Mouse (Mus musculus): ENCODE measurements around the gene Wwp2. TPM values are rescaled to one million over a fixed set of nuclear protein-coding genes. Genes with fewer than 3 reads are reported as not detected.
A peak's percentile ranks its signal among the peaks of the same experiment; 100 is the strongest.

The Wwp2 gene
- polyA plus RNA-seq, 1 experiment from 2014 or later = 41.2 TPM

DNA sequence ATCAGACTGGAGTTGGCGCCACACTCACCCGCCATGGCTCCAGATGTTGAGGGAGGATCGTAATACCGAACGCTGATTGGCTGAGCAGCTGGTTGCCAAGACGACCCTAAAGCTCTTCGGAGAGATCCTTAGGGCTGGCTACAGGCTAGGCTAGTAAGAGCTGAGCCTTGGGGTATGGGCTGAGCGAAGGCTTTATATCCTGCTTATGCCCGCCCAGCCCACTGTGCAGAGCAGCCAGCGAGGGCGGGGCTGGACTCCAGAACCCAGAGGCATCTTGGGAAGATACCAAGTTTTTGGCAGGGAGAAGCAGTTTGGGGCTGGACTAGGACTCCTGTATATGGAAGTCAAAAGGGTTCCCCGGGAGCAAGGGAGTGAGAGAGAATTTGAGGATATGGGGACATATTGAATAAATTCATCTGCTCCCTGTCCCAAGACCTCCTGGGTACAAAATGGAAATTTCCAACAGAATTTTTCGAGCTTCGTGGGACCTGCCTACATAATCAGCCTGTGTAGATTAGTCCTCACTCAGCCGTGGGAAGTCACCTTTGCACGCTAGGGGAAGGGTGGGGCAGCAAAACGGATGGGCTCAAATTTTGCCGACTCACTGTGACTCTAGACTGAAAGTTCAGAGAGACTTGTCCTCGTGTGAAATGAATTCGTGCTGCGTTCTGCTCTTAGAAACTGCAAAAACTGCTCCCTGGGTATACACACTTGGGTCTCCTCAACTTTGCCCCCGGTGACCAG, 33.0 kb upstream of the Wwp2 start, which contains the start of gene Nqo1:
Gene Nqo1 (minus strand): TSS at position 169 of the 744 bp plus-strand sequence.
- peak within 1 kb of the TSS; percentile 57 for H3K4me2 ChIP-seq
- peak within 1 kb of the TSS; percentile 29 for H3K4me3 ChIP-seq
- no peaks in the 10 kb centered on the region for H3K27me3 ChIP-seq
- H3K9me3 ChIP-seq = no peaks in the 10 kb centered on the region
- H3K4me1 ChIP-seq (replicated peaks) = peaks cover 14% of the 10 kb centered on the region
- H3K27ac ChIP-seq (replicated peaks) = 0 out of 2 replicates have a peak within 1 kb of the TSS, but pooled peaks have one; percentile 34
- H3K36me3 ChIP-seq = peaks cover 16% of the 10 kb centered on the region
- ATAC-seq (ENCODE audit: low read depth) = peak; percentile 98
- 16% methylated on average over 22 of the region's 22 CpGs for WGBS
- peak within 1 kb of the TSS; percentile 43; the same call in 1 of the 2 replicates for H3K9ac ChIP-seq

DNA sequence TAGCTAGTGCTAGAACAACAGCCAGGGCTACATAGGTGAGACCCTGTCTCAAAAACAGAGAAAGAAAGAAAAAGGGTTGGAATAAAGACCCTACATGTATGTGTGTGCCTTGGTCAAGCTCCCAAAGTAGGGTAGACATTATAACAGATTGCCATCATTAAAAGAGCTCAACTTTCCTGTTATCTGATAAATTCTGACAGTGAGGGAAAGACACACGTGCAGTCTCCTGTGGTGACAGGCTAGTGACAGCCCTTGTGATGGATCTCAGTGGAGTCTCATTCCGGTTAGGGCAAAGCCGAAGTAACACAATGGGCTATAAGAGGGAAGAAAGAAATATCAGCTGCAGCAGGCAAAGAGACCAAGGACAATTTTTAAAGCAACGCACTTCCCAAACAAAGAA, 32.1 kb upstream of the Wwp2 start:
- Histone ChIP-seq H3K9ac (no peak overlapping the region), H3K4me1 (replicated peaks) (peaks cover 14% of the 10 kb centered on the region), H3K27ac (replicated peaks) (no peak overlapping the region), H3K4me3 (no peak overlapping the region), H3K36me3 (peaks cover 20% of the 10 kb centered on the region), H3K27me3 (no peaks in the 10 kb centered on the region), H3K9me3 (no peaks in the 10 kb centered on the region), H3K4me2 (no peak overlapping the region)
- ATAC-seq (ENCODE audit: low read depth) = no peak
- 74% methylated on average over 4 of the region's 4 CpGs for WGBS

DNA sequence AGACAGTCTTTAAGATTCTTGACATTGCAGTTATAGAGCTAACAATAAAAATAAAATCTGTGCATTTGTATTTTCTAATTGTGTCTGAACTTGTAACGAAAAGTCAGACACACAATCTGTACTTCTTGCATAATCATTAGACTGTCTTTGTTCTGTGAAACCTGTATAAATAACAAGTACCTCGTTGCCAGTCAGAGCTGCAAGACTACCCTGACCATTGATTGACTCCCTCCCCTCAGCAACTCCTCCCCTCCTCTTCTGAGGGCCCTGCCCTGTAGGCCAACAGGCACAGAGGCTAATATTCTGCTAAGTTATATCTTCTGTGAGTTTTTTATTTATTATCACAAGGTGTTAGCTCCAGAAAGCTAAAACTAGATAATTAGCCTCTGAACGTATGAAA, 30.2 kb upstream of the Wwp2 start:
- Histone ChIP-seq H3K27ac (replicated peaks) (no peak overlapping the region), H3K36me3 (peaks cover 38% of the 10 kb centered on the region), H3K9ac (no peak overlapping the region), H3K4me1 (replicated peaks) (peaks cover 14% of the 10 kb centered on the region), H3K4me3 (no peak overlapping the region), H3K27me3 (no peaks in the 10 kb centered on the region), H3K4me2 (no peak overlapping the region), H3K9me3 (no peaks in the 10 kb centered on the region)
- no peak for ATAC-seq (ENCODE audit: low read depth)
- WGBS = 73% methylated on average over 3 of the region's 3 CpGs

DNA sequence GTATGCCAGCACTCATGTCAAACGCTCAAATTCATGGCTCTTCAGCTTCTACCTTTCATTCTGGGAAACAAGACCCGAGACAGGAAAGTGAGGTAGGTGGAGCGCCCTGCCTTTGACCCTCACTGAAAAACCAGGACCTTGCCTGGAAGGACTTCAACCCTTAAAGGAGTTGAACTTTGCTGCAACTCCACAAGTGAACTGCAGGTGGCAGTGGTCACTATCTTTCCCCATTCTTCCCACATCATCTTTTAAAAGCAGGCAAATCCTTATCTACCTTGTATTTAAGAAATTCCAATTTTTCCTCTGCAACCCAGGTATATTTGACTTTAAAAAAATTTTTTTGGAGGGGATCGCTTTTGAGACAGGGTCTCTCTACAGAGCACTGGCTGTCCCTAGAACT, 24.8 kb upstream of the Wwp2 start:
- Histone ChIP-seq H3K4me3 (no peak overlapping the region), H3K27me3 (no peaks in the 10 kb centered on the region), H3K36me3 (peaks cover 91% of the 10 kb centered on the region), H3K27ac (replicated peaks) (no peak overlapping the region), H3K4me2 (no peak overlapping the region), H3K9me3 (no peaks in the 10 kb centered on the region), H3K4me1 (replicated peaks) (no peaks in the 10 kb centered on the region), H3K9ac (no peak overlapping the region)
- ATAC-seq (ENCODE audit: low read depth) = no peak
- 77% methylated on average over 4 of the region's 4 CpGs for WGBS

DNA sequence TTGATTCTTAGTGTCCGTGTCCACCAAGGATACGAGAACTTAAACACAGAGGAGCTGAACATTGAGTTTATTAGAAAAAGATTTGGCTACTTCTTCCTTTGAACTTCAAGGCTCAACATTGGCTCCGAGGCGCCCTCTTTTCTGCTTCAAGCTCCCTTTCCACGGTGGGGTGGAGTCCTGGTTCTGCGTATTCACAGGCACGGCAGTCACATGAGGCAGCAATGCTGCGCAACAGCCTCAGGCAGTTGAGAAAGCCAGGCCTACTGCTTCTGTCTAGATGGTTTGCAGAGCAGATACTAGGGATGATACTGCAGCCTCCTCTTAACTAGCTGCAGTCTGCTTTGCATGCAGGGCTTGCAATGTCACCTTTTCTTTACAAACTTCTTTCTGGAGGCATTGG, 23.6 kb upstream of the Wwp2 start:
- 93% methylated on average over 8 of the region's 8 CpGs for WGBS
- H3K4me2 ChIP-seq = no peak overlapping the region
- no peak for ATAC-seq (ENCODE audit: low read depth)
- no peaks in the 10 kb centered on the region for H3K9me3 ChIP-seq
- no peak overlapping the region for H3K4me3 ChIP-seq
- peaks cover 93% of the 10 kb centered on the region for H3K36me3 ChIP-seq
- no peak overlapping the region for H3K9ac ChIP-seq
- H3K27ac ChIP-seq (replicated peaks) = no peak overlapping the region
- H3K4me1 ChIP-seq (replicated peaks) = no peaks in the 10 kb centered on the region
- no peaks in the 10 kb centered on the region for H3K27me3 ChIP-seq

DNA sequence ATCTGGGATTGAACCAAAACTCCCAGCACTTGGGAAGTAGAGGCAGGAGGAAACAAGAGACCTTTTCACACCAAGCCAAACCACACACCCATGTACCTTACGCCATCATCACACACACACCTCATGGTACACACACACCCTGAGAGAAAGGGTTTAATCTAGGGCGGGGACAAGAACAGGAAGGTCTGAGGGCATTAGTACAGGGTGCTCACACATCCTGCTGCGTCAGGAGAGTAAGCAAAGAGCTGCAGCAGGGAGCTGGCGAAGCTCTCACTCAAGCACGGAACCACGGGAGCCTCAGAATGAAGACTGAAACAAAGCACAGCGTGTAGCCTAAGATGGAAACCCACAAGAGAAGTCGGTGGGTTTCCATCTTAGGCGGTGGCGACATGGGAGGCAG, 22.3 kb upstream of the Wwp2 start:
- ATAC-seq (ENCODE audit: low read depth) = no peak
- WGBS = 94% methylated on average over 10 of the region's 10 CpGs
- H3K27me3 ChIP-seq = no peaks in the 10 kb centered on the region
- H3K27ac ChIP-seq (replicated peaks) = no peak overlapping the region
- H3K4me1 ChIP-seq (replicated peaks) = no peaks in the 10 kb centered on the region
- H3K4me3 ChIP-seq = no peak overlapping the region
- no peak overlapping the region for H3K4me2 ChIP-seq
- no peak overlapping the region for H3K9ac ChIP-seq
- H3K36me3 ChIP-seq = peaks cover 98% of the 10 kb centered on the region
- no peaks in the 10 kb centered on the region for H3K9me3 ChIP-seq

DNA sequence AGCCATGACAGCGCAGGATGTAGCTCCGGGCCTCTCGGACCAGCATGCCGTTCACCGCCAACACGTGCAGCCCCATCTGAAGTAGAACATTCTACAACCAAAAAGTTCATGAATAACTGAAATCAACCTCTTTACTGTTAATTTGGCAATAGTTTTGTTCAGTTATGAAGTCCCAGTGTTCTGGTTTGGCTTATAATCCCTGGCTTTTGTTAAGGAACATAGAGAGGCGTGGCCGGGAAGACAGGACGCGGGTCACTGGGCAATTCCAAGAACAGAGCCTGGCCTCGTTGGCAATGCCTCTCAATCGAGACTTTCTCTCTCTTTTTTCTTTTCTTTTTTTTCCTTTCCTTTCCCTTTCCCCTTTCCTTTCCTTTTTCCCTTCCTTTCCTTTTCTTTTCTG, 19.2 kb upstream of the Wwp2 start:
- Histone ChIP-seq H3K27ac (replicated peaks) (no peak overlapping the region), H3K27me3 (no peaks in the 10 kb centered on the region), H3K4me1 (replicated peaks) (peaks cover 4% of the 10 kb centered on the region; the same call in 1 of the 2 replicates), H3K36me3 (peaks cover 100% of the 10 kb centered on the region), H3K9me3 (no peaks in the 10 kb centered on the region), H3K4me3 (no peak overlapping the region), H3K4me2 (no peak overlapping the region), H3K9ac (no peak overlapping the region)
- WGBS = 88% methylated on average over 12 of the region's 12 CpGs
- no peak for ATAC-seq (ENCODE audit: low read depth)

DNA sequence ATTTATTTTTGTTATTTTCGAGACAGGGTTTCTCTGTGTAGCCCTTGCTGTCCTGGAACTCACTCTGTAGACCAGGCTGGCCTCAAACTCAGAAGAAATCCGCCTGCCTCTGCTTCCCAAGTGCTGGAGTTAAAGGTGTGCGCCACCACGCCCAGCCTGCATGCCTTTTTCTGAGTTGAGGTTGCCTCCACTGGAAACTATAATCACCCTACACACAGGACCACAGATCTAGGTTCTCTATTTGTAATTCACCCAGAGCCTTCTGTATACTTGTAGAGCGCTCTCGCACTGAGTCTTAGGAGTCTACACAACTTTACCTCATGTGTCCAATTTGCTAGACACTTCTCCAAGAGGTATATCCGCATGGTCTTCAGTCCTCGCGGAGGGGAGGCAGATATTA, 12.0 kb upstream of the Wwp2 start:
- Histone ChIP-seq H3K27me3 (no peaks in the 10 kb centered on the region), H3K9ac (peak overlapping the region; percentile 90), H3K4me2 (peak overlapping the region; percentile 86), H3K27ac (replicated peaks) (peak overlapping the region; percentile 67; the same call in 1 of the 2 replicates), H3K9me3 (no peaks in the 10 kb centered on the region), H3K4me1 (replicated peaks) (peaks cover 28% of the 10 kb centered on the region), H3K36me3 (peaks cover 40% of the 10 kb centered on the region), H3K4me3 (peak overlapping the region; percentile 86)
- 27% methylated on average over 9 of the region's 9 CpGs for WGBS
- no peak for ATAC-seq (ENCODE audit: low read depth)

DNA sequence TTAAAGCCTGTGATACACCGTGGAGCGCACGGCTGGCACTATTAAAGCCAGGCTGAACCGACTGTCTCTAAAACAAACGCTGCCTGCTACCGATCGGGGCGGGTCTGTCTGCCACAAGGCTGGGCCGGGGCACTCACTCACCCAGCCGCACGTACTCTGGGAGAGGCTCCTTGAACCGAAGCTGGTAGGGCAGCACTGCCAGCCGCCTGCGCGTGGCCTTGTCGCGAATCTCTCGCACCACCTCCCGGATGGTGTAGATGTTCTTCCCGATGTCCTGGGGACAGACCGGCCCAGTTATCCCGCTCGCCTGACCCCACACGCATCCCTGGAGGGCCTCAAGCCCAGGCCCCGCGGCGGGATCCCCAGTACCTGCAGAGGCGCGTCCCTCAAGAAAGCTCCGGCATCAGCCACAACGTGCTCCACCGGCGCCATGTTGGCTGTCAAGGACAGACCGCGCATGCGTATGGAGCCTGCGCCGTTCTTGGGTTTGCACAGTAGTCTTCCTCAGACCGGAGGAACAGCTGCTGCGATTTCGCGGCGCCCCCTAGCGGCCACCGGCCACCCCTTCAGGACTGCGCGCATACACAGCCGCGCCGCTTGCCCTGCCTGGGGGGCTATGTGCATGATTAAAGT, 11.5 kb upstream of the Wwp2 start, which contains the start of gene Nob1:
Gene Nob1 (minus strand): TSS at position 455 of the 633 bp plus-strand sequence.
- no peaks in the 10 kb centered on the region for H3K27me3 ChIP-seq
- H3K4me2 ChIP-seq = peak within 1 kb of the TSS; percentile 86
- H3K9me3 ChIP-seq = no peaks in the 10 kb centered on the region
- H3K27ac ChIP-seq (replicated peaks) = peak within 1 kb of the TSS; percentile 67
- H3K4me3 ChIP-seq = peak within 1 kb of the TSS; percentile 86
- peaks cover 35% of the 10 kb centered on the region for H3K36me3 ChIP-seq
- H3K9ac ChIP-seq = peak within 1 kb of the TSS; percentile 90
- H3K4me1 ChIP-seq (replicated peaks) = peaks cover 28% of the 10 kb centered on the region
- WGBS = under 1% methylated on average over 50 of the region's 50 CpGs
- peak; percentile 99 for ATAC-seq (ENCODE audit: low read depth)

DNA sequence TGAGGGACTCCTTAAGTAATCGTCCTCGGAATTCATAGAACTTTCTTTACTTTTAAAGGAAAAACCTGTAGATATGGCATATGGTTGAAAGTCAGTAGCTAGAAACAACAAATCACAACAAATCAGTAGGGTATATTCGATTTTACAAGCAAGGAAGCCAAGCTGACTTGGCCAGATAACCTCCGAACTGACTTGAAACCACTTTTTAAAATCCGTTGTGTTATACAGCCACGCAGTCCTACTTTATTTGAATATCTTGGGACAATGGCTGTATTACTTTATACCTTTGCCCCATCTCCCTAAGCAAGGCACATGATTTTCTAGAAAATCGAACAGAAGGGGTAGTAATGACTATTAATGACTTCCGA, 11.0 kb upstream of the Wwp2 start:
- peaks cover 28% of the 10 kb centered on the region for H3K4me1 ChIP-seq (replicated peaks)
- peak overlapping the region; percentile 86; the same call in 1 of the 2 replicates for H3K4me3 ChIP-seq
- no peak overlapping the region for H3K27ac ChIP-seq (replicated peaks)
- no peaks in the 10 kb centered on the region for H3K27me3 ChIP-seq
- WGBS = 50% methylated on average over 8 of the region's 8 CpGs
- peak overlapping the region; percentile 86; the same call in 1 of the 2 replicates for H3K4me2 ChIP-seq
- ATAC-seq (ENCODE audit: low read depth) = no peak
- no peaks in the 10 kb centered on the region for H3K9me3 ChIP-seq
- no peak overlapping the region for H3K9ac ChIP-seq
- H3K36me3 ChIP-seq = peaks cover 30% of the 10 kb centered on the region

DNA sequence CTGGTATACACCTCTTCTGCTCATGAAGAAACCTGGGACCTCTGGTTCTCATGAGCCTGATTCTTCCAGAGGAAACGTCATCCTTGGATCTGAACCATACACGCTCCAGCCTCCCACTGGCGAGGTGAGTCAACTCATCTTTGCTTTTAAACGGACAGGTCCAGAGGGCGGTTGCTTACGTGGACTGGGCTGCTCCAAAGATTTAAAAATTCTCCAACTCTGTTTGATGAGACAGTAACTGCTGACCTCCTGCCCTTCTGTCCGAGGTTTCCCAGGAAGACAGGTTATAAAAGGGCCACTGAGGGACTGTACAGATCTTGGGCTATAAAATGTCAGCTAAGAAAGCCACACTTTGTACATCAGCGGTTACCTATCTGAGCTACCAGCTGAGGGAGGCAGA, 5.3 kb upstream of the Wwp2 start:
- no peak overlapping the region for H3K4me2 ChIP-seq
- no peak overlapping the region for H3K27ac ChIP-seq (replicated peaks)
- 82% methylated on average over 8 of the region's 8 CpGs for WGBS
- no peak for ATAC-seq (ENCODE audit: low read depth)
- no peaks in the 10 kb centered on the region for H3K9me3 ChIP-seq
- H3K4me1 ChIP-seq (replicated peaks) = peaks cover 6% of the 10 kb centered on the region
- no peak overlapping the region for H3K4me3 ChIP-seq
- no peaks in the 10 kb centered on the region for H3K27me3 ChIP-seq
- H3K36me3 ChIP-seq = no peaks in the 10 kb centered on the region
- H3K9ac ChIP-seq = no peak overlapping the region

DNA sequence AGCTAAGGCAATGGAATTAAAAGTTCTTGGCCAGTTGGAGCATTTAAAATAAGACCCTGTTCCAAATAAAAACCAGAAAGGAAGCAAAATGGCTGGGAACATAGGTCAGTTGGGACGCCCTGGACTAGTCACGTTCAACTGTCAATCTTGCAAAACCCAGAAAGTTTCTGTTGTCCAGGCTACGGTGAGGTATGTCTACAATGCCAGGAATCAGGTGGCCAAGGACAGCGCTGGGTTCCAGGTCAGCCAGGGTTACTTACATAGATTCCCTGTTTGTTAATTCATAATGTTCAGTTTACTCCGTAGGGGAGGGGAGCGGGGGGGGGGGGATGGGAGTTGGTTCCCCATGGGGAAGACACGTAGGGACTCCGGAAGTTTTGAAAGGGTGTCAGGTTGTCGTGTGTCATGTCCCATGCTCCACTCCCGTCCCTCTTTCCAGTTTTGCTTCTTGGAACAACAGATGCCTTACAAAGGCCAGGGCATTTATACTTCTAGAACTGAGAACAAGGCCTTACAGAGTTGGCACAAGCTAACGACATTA, 674 bp upstream of the Wwp2 start:
- no peaks in the 10 kb centered on the region for H3K36me3 ChIP-seq
- H3K27ac ChIP-seq (replicated peaks) = no peak overlapping the region
- peak; percentile 44; the same call in 1 of the 2 replicates for ATAC-seq (ENCODE audit: low read depth)
- 31% methylated on average over 11 of the region's 11 CpGs for WGBS
- peak overlapping the region; percentile 92 for H3K9ac ChIP-seq
- peak overlapping the region; percentile 88 for H3K4me3 ChIP-seq
- peaks cover 20% of the 10 kb centered on the region for H3K4me1 ChIP-seq (replicated peaks)
- peak overlapping the region; percentile 75 for H3K4me2 ChIP-seq
- H3K27me3 ChIP-seq = no peaks in the 10 kb centered on the region
- no peaks in the 10 kb centered on the region for H3K9me3 ChIP-seq

Data from neural tube, embryonic 13.5 days (tissue).